Mouse (Mus musculus) lung, adult 2 months (tissue): Measurements from ENCODE around the gene Napsa.

Source experiments
- CTCF ChIP-seq: fragments of 200-500 bp; IDR thresholded peaks from 2 replicates; pipeline ENCODE4 v1.5.1; 2011; ENCODE audit warnings: mild to moderate bottlenecking, low read length, control low read depth; ENCODE audit not compliant: insufficient read depth
- POLR2A ChIP-seq: fragments of 200-500 bp; IDR thresholded peaks from 2 replicates; pipeline ENCODE4 v1.6.1; 2011; ENCODE audit warnings: low read depth, mild to moderate bottlenecking, control low read depth, low read length, borderline replicate concordance; ENCODE audit errors: extremely low read depth

DNA sequence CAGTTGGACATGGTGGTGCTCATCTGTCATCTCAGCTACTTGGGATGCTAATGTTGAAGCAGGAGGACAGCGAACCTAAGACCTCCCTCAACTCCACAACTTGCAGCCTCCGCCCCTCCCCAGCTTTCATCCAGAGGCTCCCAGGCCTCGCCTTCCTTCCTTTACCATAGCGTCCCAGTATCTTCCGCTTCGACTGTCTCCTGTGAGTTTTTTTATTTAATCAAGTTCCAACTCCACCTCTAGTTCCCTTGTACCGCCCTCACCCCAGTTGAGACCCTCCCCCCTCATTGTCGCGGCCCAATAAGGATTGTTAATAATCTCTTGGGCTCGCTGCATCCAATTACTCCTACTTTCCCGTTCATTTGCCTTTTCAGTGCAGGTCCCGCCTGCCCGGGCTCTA, 17.8 kb downstream of the Napsa start:
- TF ChIP-seq CTCF (no peak), POLR2A (no peak)
